Mouse (Mus musculus) T-helper 2 cell (primary cell): ENCODE results near the gene Adig.

Source experiments
- in situ Hi-C: fragments of 300-600 bp; cut with MboI, MseI; formaldehyde crosslinking; loops from one replicate; pipeline ENCODE4 v1.15.1; 2025; ENCODE audit warnings: high pct_unique_total_duplicates

The Adig gene

GRCm38 (mm10) chr2:158539433-158540305 lies 37.3 kb downstream of the Adig start:
- in situ Hi-C loops, result loop anchor here (5.0 to 25.0 kb wide), 3 partner anchors 113 to 323 kb away; no protein-coding TSS in a partner anchor

DNA sequence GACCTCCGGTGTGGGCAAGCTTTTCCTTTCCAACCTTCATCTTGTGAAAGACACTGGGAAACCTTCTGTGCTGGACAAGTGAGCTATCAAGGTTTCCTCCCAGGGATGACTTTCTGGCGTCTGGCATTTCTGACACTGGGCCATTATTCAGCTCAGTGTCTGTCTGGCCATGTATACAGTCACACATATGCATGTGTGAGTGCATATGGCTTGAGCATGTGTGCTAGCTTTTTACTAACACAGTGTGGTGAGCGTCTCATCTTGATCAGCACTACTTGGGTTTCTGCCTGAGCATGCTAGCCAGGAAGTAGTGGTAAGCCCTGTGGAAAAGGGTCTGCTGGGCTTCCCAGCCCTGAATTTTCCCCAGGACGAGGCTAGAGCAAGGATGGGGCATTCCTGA lies 38.9 kb downstream of the Adig start:
- in situ Hi-C loops, result loop anchor here (5.0 to 25.0 kb wide), 3 partner anchors 111 to 321 kb away; no protein-coding TSS in a partner anchor

DNA sequence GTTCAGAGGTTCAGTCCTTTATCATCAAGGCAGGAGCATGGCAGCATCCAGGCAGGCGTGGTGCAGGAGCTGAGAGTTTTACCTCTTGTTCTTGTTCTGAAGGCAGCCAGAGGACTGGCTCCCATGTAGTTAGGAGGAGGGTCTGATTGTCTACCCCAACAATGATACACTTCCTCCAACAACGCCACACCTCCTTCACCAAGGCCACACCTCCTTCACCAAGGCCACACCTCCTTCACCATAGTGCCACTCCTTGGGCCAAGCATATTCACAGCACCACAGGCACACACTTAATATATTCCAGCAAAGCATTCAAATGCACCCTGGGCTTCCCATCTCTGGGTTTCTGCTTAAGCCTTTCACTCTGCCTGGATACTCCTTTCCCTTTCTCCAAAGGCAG lies 42.9 kb downstream of the Adig start:
- in situ Hi-C loops, result loop anchor here (25.0 kb wide), 1 partner anchor 317 kb away; no protein-coding TSS in a partner anchor

- in situ Hi-C loops, result loop anchor here (25.0 kb wide), 1 partner anchor 316 kb away; no protein-coding TSS in a partner anchor
These were observed 44.3 kb downstream of the Adig start for GRCm38 (mm10) chr2:158546751-158547150.

DNA sequence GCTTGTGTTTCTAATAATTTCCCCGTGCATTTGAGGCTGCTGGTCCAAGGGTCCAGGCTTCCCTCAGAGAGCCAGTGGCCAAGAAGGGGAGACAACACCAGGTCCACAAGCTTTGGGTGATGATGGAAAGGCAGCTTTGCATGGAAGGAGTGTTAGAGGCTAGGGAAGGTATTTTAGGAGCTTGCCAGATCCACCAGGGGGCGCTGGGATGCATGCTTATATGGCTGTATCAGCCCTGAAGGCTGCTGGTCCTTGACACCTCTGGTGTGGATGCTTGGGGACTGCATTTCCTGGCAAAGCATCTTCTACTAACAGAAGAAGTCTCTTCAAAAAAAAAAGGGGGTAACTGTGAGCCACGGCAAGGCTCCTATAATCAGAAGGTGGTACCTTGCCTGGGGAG lies 47.7 kb downstream of the Adig start:
- in situ Hi-C loops, result no loop called here

DNA sequence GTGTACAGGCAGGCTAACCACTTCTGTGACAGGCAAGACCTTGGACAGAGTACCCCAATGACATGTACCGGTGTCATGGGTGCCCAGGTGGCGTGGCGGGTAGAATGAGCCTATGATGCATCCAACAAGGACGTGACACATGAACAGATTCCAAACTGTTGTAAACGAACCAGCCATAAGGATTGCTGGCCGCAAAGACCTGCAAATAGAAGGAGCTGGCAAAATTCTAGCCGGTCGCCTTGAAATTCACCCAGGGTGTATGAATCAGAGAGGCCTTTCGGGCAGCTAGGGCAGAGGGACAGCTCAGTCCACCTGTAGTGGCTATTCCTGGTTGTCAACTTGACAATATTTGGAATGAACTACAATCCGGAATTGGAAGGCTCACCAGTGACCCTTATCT lies 52.0 kb downstream of the Adig start:
- in situ Hi-C loops, result no loop called here

DNA sequence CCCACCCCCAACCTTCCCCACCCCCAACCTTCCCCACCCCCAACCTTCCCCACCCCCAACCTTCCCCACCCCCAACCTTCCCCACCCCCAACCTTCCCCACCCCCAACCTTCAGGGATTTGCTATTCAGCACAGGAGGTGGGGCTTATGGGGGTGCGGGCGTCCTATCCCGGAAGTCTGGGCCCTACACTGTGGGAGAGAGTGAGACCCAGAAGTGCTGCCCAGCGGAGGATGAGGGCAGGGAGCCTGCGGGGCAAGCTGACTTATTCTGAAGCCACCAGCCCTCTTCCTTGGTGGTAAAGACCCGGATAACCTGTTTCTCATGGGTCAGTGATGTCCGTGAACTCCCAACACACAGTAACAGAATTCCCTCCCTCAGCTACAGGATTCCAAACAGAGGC lies 52.8 kb downstream of the Adig start:
- in situ Hi-C loops, result no loop called here

- in situ Hi-C loops, result no loop called here
These were observed 53.4 kb downstream of the Adig start for GRCm38 (mm10) chr2:158555812-158556211.

- in situ Hi-C loops, result no loop called here
These were observed 53.8 kb downstream of the Adig start for GRCm38 (mm10) chr2:158556225-158556624.

- in situ Hi-C loops, result no loop called here
These were observed 54.3 kb downstream of the Adig start for GRCm38 (mm10) chr2:158556750-158557149.
